Mouse (Mus musculus) hindbrain, postnatal 0 days (tissue): ENCODE data around the gene Theg. TPM values are rescaled to one million over a fixed set of nuclear protein-coding genes. Genes with fewer than 3 reads are reported as not detected.
A peak's percentile ranks its signal among the peaks of the same experiment; 100 is the strongest.

Experiments used
- ATAC-seq: fragments of 200-750 bp; cut with Nextera tagmentation; 2 replicates; pipeline ENCODE4 v1.8.0; 2017; ENCODE audit warnings: mild to moderate bottlenecking, moderate TSS enrichment, moderate library complexity
- DNase-seq: peaks from one replicate; pipeline ENCODE4 v3.0.0-alpha.2; 2015; ENCODE audit warnings: low spot score
- H3K27ac ChIP-seq: fragments of 300-500 bp; sonication (generic); 2 replicates; pipeline ENCODE4 v1.5.1; 2014; ENCODE audit warnings: mild to moderate bottlenecking
- H3K27me3 ChIP-seq: fragments of 300-500 bp; sonication (generic); 2 replicates; pipeline ENCODE4 v1.6.1; 2014; ENCODE audit warnings: low read length, mixed read lengths; ENCODE audit not compliant: insufficient read depth
- H3K36me3 ChIP-seq: fragments of 300-500 bp; sonication (generic); 2 replicates; pipeline ENCODE4 v1.6.1; 2014; ENCODE audit warnings: low read length, mixed read lengths; ENCODE audit not compliant: insufficient read depth
- H3K4me1 ChIP-seq: fragments of 300-500 bp; sonication (generic); 2 replicates; pipeline ENCODE4 v1.6.1; 2014; ENCODE audit warnings: antibody characterized with exemption, low read length, mixed read lengths; ENCODE audit not compliant: insufficient read depth
- H3K4me2 ChIP-seq: fragments of 300-500 bp; sonication (generic); 2 replicates; pipeline ENCODE4 v1.6.1; 2014; ENCODE audit warnings: low read depth, mild to moderate bottlenecking, low read length, moderate library complexity, mixed read lengths
- H3K4me3 ChIP-seq: fragments of 300-500 bp; sonication (generic); 2 replicates; pipeline ENCODE4 v1.5.1; 2014; ENCODE audit warnings: low read length
- H3K9ac ChIP-seq: fragments of 300-500 bp; sonication (generic); replicated peaks from 2 replicates; pipeline ENCODE4 v1.6.1; 2014; ENCODE audit warnings: mild to moderate bottlenecking, low read length, moderate library complexity, mixed read lengths
- H3K9me3 ChIP-seq: fragments of 300-500 bp; sonication (generic); 2 replicates; pipeline ENCODE4 v1.6.1; 2016; ENCODE audit warnings: low read length, mixed read lengths
- CTCF ChIP-seq: IDR thresholded peaks from 2 replicates; pipeline ENCODE4 v1.5.1; 2016; ENCODE audit warnings: antibody characterized with exemption, control low read depth, low read depth
- WGBS: fragments of 180-500 bp; shearing (Covaris S2); extraction: QIAGEN DNeasy Blood & Tissue Kit; methylation state at CpG from one replicate; pipeline ENCODE4 v1.1.7; 2014; 5-methylcytosine and 5-hydroxymethylcytosine counted together
- polyA plus RNA-seq: library from polyadenylated mRNA; unstranded; fragments of >200 nt; fragmentation: Nextera tagmentation; extraction: Ambion mirVana; gene quantifications from 2 replicates; pipeline ENCODE4 v1.2.1, GENCODE M21; 2015
- total RNA-seq: library from RNA; depleted of rRNA; stranded (reverse); fragments of >200 nt; gene quantifications from 2 replicates; pipeline ENCODE4 v1.2.3, GENCODE M21; 2014

Theg gene
- total and polyA plus RNA-seq, 2 experiments from 2014 or later: not detected

- Histone ChIP-seq H3K9me3 (no peaks in the 10 kb centered on the region), H3K27ac (no peak overlapping the region), H3K27me3 (no peaks in the 10 kb centered on the region), H3K4me2 (no peak overlapping the region), H3K4me3 (no peak overlapping the region), H3K36me3 (peaks cover 22% of the 10 kb centered on the region), H3K4me1 (peaks cover 8% of the 10 kb centered on the region; the same call in 1 of the 2 replicates), H3K9ac (no peak overlapping the region)
- ATAC-seq (no peak), DNase-seq (no peak)
- WGBS: 75% methylated on average over 12 of the region's 12 CpGs
- no peak for TF ChIP-seq CTCF
These were observed 50.6 kb downstream of the Theg start for GRCm38 (mm10) chr10:79536461-79537080.

- H3K4me2 ChIP-seq: no peak overlapping the region
- ATAC-seq (no peak), DNase-seq (no peak)
- 67% methylated on average over 1 of the region's 1 CpGs for WGBS
- H3K9ac ChIP-seq: no peak overlapping the region
- H3K9me3 ChIP-seq: no peaks in the 10 kb centered on the region
- no peak overlapping the region for H3K27ac ChIP-seq
- peaks cover 8% of the 10 kb centered on the region; the same call in 1 of the 2 replicates for H3K4me1 ChIP-seq
- H3K36me3 ChIP-seq: peaks cover 12% of the 10 kb centered on the region
- no peak overlapping the region for H3K4me3 ChIP-seq
- TF ChIP-seq CTCF: no peak
- H3K27me3 ChIP-seq: no peaks in the 10 kb centered on the region
These were observed 51.7 kb downstream of the Theg start for GRCm38 (mm10) chr10:79535431-79535830.

- WGBS: 90% methylated on average over 2 of the region's 2 CpGs
- ATAC-seq: no peak
- Histone ChIP-seq H3K4me1 (peaks cover 8% of the 10 kb centered on the region; the same call in 1 of the 2 replicates), H3K27me3 (no peaks in the 10 kb centered on the region), H3K27ac (no peak overlapping the region), H3K9ac (no peak overlapping the region), H3K9me3 (no peaks in the 10 kb centered on the region), H3K36me3 (peaks cover 2% of the 10 kb centered on the region; the same call in 1 of the 2 replicates), H3K4me3 (no peak overlapping the region), H3K4me2 (no peak overlapping the region)
- DNase-seq: no peak
- TF ChIP-seq CTCF: no peak
These were observed 52.7 kb downstream of the Theg start for GRCm38 (mm10) chr10:79534426-79534825.

GRCm38 (mm10) chr10:79533126-79533911 lies 53.8 kb downstream of the Theg start, which contains the start of gene Plpp2:
TSS of gene Plpp2 (minus strand) at chr10:79533796.
- peak; percentile 62 for DNase-seq
- H3K36me3 ChIP-seq: no peaks in the 10 kb centered on the region
- no peak within 1 kb of the TSS; the same call in 1 of the 2 replicates for H3K27ac ChIP-seq
- ATAC-seq: peak; percentile 61
- H3K27me3 ChIP-seq: no peaks in the 10 kb centered on the region
- H3K9ac ChIP-seq: peak within 1 kb of the TSS; percentile 53
- H3K4me1 ChIP-seq: peaks cover 8% of the 10 kb centered on the region; the same call in 1 of the 2 replicates
- peak; percentile 72 for TF ChIP-seq CTCF
- under 1% methylated on average over 52 of the region's 52 CpGs for WGBS
- peak within 1 kb of the TSS; percentile 93 for H3K4me2 ChIP-seq
- H3K4me3 ChIP-seq: peak within 1 kb of the TSS; percentile 59
- no peaks in the 10 kb centered on the region for H3K9me3 ChIP-seq

- H3K9me3 ChIP-seq: no peaks in the 10 kb centered on the region
- DNase-seq (no peak), ATAC-seq (peak; percentile 2; the same call in 1 of the 2 replicates)
- peak overlapping the region; percentile 93 for H3K4me2 ChIP-seq
- H3K4me1 ChIP-seq: peaks cover 8% of the 10 kb centered on the region; the same call in 1 of the 2 replicates
- H3K36me3 ChIP-seq: no peaks in the 10 kb centered on the region
- no peak for TF ChIP-seq CTCF
- no peak overlapping the region; the same call in 1 of the 2 replicates for H3K27ac ChIP-seq
- H3K27me3 ChIP-seq: no peaks in the 10 kb centered on the region
- peak overlapping the region; percentile 59 for H3K4me3 ChIP-seq
- 28% methylated on average over 3 of the region's 3 CpGs for WGBS
- H3K9ac ChIP-seq: peak overlapping the region; percentile 53
These were observed 54.5 kb downstream of the Theg start for GRCm38 (mm10) chr10:79532678-79533077.

- DNase-seq: no peak
- peaks cover 8% of the 10 kb centered on the region; the same call in 1 of the 2 replicates for H3K4me1 ChIP-seq
- H3K4me2 ChIP-seq: no peak overlapping the region
- TF ChIP-seq CTCF: no peak
- no peak overlapping the region for H3K4me3 ChIP-seq
- H3K27ac ChIP-seq: no peak overlapping the region
- H3K9ac ChIP-seq: no peak overlapping the region
- H3K36me3 ChIP-seq: no peaks in the 10 kb centered on the region
- ATAC-seq: no peak
- no peaks in the 10 kb centered on the region for H3K9me3 ChIP-seq
- no peaks in the 10 kb centered on the region for H3K27me3 ChIP-seq
- WGBS: 85% methylated on average over 3 of the region's 3 CpGs
These were observed 55.5 kb downstream of the Theg start for GRCm38 (mm10) chr10:79531593-79531992.
